Mouse (Mus musculus) kidney, adult 9 months (tissue): ENCODE data around the gene Ccser1.
"Not testable (repeated sequence)": the region's sequence is repeated elsewhere in the genome, so short reads cannot be mapped to it uniquely, and the experiment has no call there.

ENCODE experiments used
- DNase-seq: peaks from one replicate; pipeline ENCODE4 v3.0.0; 2022

Gene Ccser1

DNA sequence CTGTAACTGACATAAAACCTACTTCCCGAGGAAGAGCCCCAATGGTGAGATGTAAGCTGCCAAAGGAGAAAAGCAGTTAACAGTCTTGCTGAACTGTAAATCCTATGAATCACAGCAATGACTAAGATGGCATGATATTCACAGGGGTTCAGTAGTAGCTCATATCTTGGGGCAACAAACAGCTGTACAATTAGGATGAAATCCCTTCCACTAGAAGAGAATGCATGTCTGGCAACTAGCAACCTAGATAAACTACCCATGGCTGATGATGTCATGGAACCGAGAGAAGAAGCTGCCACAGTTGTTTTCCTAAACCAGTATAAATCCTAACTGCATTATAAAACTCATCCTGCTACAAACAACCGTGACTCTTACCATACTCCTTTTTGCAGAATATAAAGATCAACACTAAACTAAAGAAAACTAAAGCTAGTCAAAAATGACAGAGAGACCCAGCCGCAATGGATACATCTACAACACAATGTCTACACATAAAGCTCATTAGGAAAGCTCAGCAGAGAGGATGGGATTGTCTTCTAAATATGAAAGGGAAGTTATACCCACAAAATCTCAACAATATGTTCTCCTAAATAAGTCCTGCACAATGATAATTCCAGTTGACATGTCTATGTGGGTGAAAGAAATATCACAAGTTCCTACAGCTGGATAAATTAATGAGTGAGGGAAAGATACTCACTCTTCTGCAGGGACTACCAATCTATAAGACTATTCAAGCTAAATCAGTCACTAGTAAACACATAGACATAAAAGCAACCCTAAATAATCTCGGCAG lies 550.2 kb downstream of the Ccser1 start:
- no peak for DNase-seq

DNA sequence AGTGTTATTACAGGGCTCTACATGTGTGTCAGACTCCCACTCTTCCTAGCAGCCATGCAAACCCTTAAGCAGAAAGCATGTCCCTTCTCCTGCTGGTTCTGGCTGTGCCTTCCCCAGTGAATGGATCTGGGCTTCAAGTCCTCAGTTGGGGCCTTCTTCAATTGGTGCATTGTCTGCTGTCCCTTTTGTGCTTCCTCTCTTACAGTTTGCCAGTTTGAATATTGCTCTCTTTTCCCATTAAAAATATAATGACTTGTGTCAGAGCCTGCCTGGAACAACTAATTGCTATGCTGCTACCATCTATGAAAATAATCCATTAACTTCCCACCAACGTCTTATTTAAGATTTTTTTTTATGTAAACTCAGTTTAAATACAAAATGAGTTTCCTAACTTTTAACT lies 566.2 kb downstream of the Ccser1 start:
- no peak for DNase-seq

DNA sequence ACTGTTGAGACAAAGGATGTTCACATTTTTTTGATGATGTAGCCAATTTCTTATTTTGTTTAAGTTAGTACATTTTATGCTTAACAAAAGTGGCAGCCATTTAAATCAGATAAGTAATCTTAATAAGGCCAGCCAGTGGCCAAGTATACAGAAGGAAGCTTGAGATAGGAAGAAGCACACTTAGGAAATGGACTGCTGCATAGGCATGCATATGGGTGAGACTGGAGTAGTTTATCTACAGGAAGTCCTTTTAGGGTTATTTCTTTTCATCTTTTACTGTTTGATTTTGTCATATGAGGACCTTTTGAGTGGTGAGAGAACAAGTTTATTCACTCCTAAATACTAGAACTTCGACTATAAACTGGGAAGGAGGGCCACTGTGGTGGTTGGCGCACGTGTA lies 582.0 kb downstream of the Ccser1 start:
- DNase-seq = no peak

DNA sequence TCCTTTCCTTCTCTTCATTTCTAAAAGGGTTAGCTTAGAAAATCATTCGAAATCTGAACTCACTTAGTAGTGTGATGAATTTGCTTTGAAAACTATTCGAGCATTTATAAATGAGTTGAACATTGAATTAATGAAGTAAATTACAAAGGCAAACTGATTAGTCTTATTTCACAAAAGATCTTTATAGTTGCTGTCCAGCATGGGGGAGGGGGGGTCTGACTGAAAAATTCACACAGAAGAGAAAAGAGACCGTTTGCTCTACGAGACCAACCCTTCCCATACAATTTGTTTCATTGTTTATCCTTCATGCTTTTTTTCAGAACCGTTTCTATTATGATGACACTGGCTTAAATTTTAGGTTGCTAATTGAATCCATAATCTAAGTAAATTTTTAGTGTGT lies 583.3 kb downstream of the Ccser1 start:
- no peak for DNase-seq

DNA sequence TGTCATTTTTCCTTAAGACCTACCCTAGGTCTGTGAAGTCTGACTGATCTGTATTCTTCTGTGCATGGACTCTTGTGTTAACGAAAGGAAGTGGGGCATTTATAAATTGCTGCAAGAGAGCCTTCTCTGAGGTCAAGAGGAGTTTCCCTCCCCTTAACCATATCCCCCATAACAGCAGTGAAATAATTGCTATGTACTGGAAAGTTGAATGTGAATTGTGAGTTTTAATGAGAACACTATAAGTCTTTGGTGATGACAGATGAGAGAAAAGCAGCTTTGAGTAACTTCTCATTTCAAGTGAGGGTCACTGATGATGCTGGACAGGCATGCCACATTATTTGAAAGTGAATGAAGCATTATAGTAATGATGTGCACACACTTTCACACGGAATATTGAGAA lies 585.7 kb downstream of the Ccser1 start:
- no peak for DNase-seq

DNA sequence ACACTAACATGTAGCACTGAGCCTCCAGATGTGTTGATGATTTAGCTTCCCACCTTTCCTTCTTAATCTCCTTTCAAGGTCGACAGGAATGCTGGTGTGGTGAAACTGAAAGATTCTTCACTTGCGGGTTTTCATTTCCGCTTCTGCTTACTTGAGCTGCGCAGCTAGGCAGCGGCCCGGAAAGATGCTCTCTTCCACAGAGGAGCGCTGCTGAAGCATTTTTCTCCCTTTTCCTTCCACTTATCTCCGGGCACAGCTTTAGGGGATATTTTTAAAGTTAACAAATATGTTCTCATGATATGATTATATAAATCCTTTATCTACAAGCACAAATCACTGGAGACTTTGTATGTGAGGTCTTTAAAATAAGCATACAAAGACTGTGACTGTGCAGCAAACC lies 587.0 kb downstream of the Ccser1 start:
- no peak for DNase-seq

DNA sequence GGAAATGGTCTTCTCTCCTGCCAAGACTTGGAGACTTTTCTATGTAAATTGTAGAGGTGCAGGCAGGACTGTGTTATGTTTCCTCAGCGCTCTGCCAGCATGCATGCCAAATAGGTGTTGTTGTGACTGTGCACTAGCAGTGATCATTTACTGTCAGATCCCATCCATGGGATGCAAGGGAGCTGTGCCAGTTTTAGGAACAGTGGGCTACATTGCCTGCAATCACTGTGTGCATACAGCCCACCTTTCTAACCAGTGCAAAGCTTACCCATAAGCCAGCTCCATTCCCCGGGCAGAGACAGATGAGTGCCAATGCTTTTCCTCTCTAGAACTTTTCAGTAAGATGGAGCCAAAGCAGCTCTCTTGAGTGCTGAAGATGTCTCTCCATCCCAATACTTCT lies 606.6 kb downstream of the Ccser1 start:
- no peak for DNase-seq

DNA sequence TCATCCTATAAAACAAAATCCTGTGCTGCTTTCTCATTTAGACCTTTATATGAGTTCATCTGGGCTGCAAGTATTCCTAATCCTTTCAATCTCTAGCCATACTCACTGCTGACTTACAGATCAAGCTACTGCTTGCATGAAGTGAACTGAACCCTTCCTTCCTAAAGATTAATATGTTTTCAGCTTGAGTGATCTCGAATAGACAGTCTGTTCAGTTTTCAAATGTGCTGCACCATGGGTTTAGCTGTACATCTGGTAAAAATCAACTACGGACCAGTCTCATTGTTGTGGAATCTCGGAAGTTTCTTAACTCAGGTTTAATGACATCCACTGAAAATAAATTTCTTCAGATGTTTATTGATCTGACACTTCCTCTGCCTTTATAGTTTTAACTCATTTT lies 620.8 kb downstream of the Ccser1 start:
- no peak for DNase-seq

DNA sequence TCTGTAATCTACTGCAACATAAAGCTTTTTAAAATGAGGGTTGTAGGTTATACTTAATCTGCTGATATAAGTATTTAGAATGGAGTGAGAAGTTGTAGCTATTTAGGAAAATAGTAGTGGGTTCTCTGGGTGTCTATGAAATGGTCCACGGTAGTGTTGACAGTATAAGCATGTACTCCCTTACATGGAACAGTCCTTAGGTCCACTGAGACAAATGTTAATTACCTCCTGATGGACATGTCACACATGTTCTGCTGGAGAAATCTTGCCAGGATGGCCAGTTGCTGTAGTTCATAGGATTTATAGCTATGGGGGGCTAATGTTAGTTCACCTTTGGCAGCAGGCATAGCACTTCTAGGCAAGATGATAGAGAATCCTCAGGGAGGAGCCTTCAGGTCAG lies 625.4 kb downstream of the Ccser1 start:
- DNase-seq = no peak

DNA sequence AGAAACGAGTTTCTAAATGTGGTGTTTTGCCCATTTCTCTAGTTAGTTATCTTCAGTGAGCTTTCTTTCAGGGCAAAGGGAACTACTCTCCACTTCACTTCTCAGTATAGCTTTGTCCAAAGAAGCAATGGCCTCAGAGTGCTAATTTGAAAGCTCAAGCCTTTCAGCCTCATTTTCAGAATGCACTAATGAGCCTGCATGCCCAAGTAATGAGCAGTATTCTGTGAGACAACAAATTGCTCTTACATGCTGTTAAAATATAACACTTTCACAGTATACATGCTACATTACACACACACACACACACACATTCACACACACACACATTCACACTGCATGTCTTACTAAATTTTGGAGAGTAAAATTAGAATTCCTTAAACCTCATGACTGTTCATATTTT lies 637.6 kb downstream of the Ccser1 start:
- no peak for DNase-seq

DNA sequence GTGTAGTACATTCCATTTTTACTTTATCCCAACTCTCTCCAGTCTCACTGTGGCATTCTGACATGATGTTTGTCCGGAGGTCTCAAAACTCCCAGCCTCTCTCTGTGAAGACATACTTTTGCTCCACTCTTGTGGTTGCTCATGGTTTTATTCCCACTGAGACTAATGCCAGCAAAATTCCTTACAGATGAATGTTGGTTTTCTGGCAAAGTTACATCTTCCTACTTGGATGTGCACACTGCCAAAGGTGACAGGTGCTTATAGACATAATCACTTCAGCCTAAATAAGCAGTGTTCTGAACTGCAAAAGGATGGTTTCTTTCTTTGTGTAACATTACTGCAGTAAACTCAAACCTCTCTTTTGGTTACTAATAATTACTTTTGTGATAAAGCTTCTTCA lies 696.2 kb downstream of the Ccser1 start:
- DNase-seq = no peak

DNA sequence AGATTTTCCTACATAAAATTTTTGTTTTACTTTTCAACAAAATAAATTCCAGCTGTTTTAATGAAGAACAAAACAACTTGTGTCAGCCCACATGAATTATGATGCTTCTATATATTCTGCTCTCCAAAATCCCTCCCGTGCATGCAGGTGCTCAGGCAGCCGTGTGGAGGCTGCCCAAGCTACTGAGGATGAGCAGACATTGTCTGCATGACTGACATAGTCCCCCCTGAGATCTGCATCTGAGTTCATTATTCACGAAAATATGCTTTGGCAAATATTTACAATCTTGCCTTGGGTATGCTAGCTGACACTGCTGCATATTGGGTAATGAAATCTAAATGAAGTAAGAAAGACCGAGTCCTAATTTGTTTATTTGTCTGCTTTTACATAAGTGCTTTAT lies 718.1 kb downstream of the Ccser1 start:
- no peak for DNase-seq

DNA sequence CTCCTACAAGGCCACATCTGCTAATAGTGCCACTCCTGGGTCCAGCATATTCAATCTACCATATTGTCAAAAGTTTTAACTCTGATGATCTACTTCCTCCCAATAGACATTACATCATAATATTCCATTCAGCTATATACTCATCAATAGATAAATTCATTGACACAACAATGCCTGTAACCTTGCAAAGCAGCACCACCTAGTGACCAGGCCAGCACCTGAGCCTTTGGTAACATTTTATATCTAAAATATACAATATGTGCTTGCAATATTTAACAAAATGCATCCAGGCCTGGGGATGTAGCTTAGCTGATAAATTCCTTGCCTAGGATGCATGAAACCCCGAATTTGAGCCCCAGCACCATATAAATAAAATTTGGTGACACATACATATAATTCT lies 722.6 kb downstream of the Ccser1 start:
- peak; percentile 19 for DNase-seq

DNA sequence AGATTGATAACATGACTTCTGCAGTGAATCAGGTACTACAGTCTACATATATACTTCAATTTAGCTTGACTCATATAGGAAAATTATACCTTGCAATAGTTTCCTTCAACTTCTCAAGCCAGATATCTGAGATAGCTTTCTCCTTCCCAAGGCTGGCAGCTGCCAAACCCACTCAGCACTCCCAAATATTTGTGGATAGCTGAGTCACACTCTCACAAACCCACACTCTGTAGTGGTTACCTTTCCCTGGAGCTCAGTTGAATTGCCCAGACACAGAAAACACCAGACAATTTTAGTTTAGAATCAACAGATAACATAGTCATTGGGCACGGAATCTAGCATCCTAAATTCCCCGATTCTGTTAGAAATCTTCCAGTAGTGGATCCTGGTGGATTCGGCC lies 732.8 kb downstream of the Ccser1 start:
- DNase-seq = no peak

DNA sequence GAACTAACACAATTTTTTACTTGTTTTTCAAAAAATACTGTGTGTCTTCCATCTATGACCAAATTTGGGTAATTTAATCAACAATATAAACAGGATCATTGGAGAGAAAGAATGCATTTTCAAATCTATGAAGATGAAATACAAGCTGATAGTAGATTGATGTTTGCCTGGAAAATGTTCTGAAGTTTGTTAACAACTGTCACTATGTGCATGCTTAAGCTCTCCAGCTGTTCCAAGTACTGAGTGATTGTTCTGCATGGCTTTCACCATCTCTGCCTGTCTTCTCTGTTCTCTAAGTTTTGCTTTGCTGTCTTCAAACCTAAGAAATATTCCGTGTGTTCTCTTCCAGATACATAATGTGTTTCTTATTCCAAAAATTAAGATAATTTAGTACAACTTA lies 751.5 kb downstream of the Ccser1 start:
- no peak for DNase-seq

DNA sequence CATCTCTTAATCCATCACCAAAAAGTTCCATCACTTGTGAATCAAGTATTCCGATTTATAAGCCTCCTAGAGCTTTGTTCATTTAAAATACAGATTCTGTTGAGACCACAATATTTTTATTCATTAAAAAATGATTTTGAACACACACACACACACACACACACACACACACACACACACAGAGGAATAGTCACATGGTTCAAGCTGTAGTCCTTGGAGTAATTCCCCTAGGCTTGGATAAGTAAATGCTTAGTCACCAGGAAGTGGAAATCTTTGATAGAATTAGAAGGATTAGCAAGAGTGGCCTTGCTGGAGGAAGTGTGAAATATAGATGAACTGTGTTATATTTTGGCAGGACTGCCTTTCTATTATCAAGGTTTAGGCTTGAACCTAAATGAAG lies 756.5 kb downstream of the Ccser1 start:
- DNase-seq = no peak

DNA sequence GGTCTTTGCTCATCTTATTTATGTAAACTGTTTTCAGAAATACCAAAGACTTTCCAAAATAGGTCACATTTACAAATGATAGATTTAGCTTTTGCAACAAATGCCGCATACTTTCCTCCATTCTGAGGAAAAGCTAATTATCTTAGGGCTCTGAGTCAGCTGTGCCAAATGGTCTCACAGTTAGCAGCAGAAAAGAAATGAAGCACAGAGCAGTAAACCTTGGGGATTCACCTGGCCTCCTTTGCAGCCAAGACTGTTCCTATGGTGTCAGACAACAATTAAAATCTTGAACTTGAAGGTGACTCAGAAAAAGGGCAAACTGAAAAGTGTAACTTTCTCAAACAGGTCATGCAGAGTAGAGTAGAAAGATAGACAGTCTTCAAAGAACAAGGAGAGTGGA lies 759.1 kb downstream of the Ccser1 start:
- DNase-seq = no peak

DNA sequence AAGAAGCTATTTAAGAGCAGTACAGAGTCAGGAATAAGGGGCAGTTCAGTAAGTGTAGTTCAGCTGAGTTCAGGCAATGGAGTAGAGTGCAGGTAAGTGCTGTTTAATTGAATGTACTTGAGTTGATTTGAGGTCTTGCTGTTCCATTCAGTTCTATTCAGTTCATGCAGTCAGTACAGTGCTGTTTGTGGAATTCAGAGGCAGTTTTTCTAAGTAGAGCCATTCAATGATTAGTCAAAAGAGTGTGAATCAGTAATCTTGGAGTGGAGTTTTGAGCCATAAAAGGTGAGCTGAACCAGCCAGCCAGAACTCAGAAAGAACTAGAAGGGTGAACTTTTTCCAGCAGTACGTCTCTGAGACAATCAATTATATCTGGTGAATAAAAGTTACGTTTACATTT lies 773.6 kb downstream of the Ccser1 start:
- DNase-seq = peak; percentile 74

DNA sequence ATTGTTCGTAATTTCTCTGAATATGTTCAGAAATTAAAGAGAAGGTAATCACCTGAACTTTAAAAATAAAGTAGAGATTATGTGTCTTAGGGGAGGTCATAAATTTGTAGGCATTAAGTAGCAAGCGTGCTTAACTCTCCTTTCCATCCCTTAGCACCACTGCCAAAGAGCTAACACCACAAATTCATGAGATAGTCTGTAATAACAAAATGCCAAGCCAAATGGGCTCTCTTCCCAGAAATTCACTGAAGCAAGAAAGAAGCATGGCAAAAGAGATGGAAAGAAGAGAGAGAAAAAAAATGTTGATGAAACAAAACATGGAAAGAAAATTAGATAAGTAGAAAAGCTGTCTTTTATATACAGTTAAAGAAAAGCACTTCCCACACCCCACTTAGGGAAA lies 796.8 kb downstream of the Ccser1 start:
- DNase-seq = peak; percentile 30

DNA sequence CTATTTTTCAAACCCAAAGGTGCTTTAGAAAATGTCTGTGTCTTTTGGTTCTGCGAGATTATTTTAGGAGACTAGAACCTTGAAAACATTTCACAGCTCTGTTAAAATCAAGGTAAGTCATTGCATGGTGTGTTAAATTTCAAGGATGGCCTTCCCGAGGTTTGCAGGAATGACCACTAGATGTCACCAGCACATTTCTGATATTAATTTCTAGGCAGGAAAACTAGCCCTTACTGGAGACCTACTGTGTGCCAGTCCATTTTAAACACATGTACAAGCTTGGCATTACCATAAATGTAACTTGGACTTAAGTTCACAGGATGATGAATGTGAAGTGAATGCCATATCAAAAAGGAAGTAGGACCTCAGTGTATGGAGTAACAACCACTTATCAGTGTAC lies 798.3 kb downstream of the Ccser1 start:
- DNase-seq = no peak

DNA sequence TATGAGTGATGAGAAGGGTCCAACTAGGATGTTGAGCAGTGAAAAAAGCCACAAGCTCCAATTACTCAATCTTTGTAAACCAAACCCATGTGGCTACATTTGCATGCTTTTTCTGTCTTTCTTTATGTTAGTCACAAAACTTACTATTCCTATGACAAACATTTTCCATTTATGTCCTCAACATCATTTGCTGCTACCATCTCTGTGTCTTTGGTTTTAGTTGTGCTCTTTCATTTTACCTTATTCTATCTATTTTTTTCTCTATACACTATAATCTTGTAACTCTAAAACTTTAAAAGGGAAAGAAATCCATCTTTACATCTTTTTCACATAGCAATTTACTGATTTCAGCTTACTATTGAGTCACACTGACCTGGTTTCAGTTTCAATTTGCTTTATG lies 834.2 kb downstream of the Ccser1 start:
- DNase-seq = no peak

DNA sequence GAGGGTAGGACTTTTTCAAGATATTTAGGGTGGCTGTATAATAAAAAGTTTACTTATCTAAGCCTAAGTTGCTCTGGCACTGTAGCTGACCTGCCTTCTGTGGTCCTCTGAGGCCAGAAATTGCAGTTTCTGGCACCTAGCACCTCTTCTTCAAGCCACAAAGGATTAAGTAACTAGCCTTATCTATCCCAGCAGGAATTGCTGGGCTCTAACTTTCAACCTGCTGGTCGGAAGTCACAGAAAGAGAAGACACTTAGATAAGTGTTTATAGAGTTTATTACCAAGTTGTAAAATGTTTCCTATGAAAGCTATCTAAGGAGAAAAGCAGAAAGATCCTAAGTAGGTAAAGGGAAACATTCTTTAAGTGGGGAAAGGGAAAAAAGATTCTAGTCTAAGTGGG lies 864.3 kb downstream of the Ccser1 start:
- DNase-seq = no peak

DNA sequence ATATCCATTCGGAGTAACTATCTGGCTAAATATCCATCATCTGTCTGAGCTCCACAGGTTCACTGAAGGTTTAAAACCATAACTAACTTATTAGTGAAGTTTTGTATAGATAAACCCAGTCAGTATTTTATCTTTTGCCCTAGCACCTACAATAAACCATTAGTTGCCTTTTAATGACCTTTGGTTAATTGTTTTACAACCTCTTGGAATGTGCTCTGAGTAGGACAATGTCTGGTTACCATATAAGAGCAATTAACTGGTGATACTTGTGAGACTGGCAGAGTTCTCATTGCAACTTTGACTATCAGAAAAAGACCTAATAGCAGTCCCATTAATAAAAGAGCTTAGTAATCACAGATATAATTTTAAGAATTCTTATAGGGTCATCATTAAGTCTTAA lies 864.9 kb downstream of the Ccser1 start:
- DNase-seq = not testable (repeated sequence)

DNA sequence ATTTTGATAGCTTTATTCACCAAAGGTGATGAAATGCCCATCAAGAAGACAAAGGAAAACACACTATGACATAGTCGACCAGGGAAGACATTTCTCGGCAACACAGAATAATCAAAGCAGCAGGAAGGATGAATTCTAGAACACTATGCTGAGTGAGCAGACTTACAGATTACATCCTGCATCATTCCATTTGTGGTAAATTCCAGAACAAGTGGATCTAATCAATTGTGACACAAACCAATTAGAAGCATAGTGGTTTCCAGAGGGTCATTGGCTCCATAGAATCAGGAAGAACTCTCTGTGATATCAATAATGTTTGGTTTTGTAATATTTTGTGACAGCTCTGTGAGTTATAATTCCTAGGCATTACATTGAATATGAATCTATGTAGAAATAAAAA lies 875.2 kb downstream of the Ccser1 start:
- no peak for DNase-seq

DNA sequence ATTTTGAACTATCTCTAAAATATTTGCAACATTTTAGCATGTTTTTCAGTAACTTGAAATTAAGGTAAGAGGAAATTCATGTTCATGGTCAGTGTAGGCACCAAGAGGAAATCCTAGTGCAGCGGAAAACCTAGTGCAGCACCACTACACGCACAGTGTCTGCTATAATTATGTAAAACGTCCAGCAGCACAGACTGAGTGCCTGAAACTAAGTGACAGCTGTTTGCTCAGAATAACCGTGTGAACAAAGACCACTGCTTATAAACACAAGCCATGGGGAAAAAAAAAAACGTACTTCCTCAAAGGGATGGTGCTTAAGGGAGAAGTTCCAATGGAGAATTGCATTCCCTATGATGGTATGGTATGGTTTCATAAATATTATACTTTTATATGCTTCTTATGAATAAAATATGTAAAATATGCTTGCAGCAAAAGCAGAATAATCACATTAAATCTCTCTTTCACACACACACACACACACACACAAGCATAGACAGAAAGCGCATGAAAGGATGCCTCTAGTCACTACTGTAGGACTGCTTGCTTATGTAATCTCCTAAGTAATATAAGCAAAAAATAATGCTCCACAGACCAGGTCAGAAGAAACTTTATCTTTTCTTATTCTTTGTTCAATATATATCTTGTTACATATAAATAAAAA lies 886.4 kb downstream of the Ccser1 start:
- DNase-seq = no peak
